ENCODE assay signal across 8 mouse cellular contexts in the genomic region with DNA sequence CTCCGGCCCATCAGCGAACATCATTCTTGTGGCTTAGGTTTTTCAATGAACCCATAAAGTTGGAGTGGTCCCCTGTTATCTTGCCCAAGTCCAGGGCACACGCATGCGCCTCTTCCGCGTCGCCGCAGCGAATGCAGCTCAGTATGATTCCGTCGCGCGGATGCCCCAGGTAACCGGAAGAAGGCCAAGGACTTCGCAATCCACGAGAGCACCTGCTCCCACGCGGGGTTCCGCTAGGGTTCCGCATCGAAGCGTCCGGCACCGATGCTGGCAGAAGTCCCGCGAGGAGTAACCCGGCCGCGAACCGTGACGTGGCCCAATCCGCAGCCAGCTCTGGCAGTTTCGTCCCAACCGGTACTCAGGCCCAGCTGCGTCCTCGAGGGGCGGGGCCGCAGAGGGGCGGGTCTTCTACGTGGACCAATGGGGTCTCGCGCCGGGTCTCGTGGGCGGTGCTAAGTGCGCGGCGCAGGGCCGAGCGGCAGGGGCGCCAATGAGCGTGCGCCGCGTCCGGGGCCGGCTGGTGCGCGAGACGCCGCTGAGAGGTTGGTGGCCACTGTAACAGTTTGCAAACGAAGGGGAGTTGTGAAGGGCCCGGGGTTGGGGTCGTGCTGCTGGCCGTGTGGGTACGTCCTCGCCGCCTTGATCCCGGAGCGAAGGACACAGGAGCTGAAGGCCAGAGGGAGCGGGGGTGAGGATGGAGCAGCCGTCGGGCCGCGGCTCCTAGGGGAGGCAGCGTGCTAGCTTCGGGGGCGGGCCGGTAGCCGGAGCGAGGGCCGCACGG. TPM values are rescaled to one million over a fixed set of nuclear protein-coding genes. Genes with fewer than 3 reads are reported as not detected.
DNase-seq lines count a peak whose midpoint lies in the region; ATAC-seq lines count a peak whose summit lies in the region.

A gene (plus strand): TSS at position 437 of the 781 bp plus-strand sequence.

- peak; percentile 96 for DNase-seq in adipocyte (ENCODE audit: low spot score)
- peak; percentile 98 for DNase-seq in embryo, embryonic 10 days (ENCODE audit: low spot score)
- peak; percentile 99 for DNase-seq in gastrocnemius, postnatal 10 days
- peak; percentile 99 for DNase-seq in induced T-regulatory cell, adult 2 months (ENCODE audit: low read depth)
- DNase-seq in left cerebral cortex, adult 9 months (ENCODE audit: low spot score in 2 of 2): peak; percentile 97 to 99
- peak; percentile 99 for DNase-seq in right cerebral cortex, postnatal 14 days
- DNase-seq in urinary bladder, postnatal 36 days (ENCODE audit: low spot score in 2 of 2): peak; percentile 99 to 100

- ATAC-seq in megakaryocyte progenitor cell, adult 5-6 weeks (replicated peaks; ENCODE audit: poor library complexity): peak; percentile 95

RNA-seq across cellular contexts. Expression of the gene that starts here (rescaled TPM):
- 10 to 100 TPM; 27.0 to 36.3 TPM for total RNA-seq in gastrocnemius, postnatal 10 days (2021)
- 90.9 and 104 TPM in 2 replicates for total RNA-seq in megakaryocyte progenitor cell, adult 5-6 weeks (2015)
- 172 and 175 TPM in 2 replicates for total RNA-seq in megakaryocyte progenitor cell, adult 5-6 weeks (2017)

Comparison
In these comparisons a context has a peak if more than half of its experiments do, and no peak if none do; other contexts are left out.
1. Peak in every context shown above with its lines: DNase-seq and ATAC-seq.